Mouse (Mus musculus) spleen, adult 2 months (tissue): Measurements from ENCODE around the gene Chsy1.

Source experiments
- CTCF ChIP-seq: fragments of 200-500 bp; IDR thresholded peaks from 2 replicates; pipeline ENCODE4 v1.5.1; 2011; ENCODE audit warnings: mild to moderate bottlenecking, inconsistent platforms; ENCODE audit not compliant: insufficient read depth, insufficient read length, insufficient replicate concordance; ENCODE audit errors: extremely low read depth
- POLR2A ChIP-seq: fragments of 200-500 bp; IDR thresholded peaks from 2 replicates; pipeline ENCODE4 v1.6.1; 2011; ENCODE audit warnings: low read depth, low read length, inconsistent platforms

- TF ChIP-seq POLR2A (no peak), CTCF (no peak)
Observed at GRCm38 (mm10) chr7:66199391-66199831, 90.1 kb downstream of the Chsy1 start.
